Mouse (Mus musculus) kidney, postnatal 0 days (tissue): ENCODE measurements around the gene Tmem255b. TPM values are rescaled to one million over a fixed set of nuclear protein-coding genes. Genes with fewer than 3 reads are reported as not detected.

ENCODE experiments used
- ATAC-seq: fragments of 200-750 bp; cut with Nextera tagmentation; replicated peaks from 2 replicates; pipeline ENCODE4 v1.8.0; 2017; ENCODE audit warnings: low read depth, moderate number of reproducible peaks, moderate TSS enrichment, moderate library complexity; ENCODE audit not compliant: low FRiP score
- DNase-seq: peaks from one replicate; pipeline ENCODE4 v3.0.0-alpha.2; 2016; ENCODE audit warnings: low spot score
- H3K27ac ChIP-seq: fragments of 300-500 bp; sonication (generic); 2 replicates; pipeline ENCODE4 v1.5.1; 2014; ENCODE audit warnings: mild to moderate bottlenecking
- H3K27me3 ChIP-seq: fragments of 300-500 bp; sonication (generic); 2 replicates; pipeline ENCODE4 v1.6.1; 2014; ENCODE audit warnings: low read length, mixed read lengths; ENCODE audit not compliant: insufficient read depth
- H3K36me3 ChIP-seq: fragments of 300-500 bp; sonication (generic); 2 replicates; pipeline ENCODE4 v1.6.1; 2014; ENCODE audit warnings: low read length, mixed read lengths; ENCODE audit not compliant: insufficient read depth
- H3K4me1 ChIP-seq: fragments of 300-500 bp; sonication (generic); replicated peaks from 2 replicates; pipeline ENCODE4 v1.6.1; 2014; ENCODE audit warnings: antibody characterized with exemption, low read length, mixed read lengths; ENCODE audit not compliant: insufficient read depth
- H3K4me2 ChIP-seq: fragments of 300-500 bp; sonication (generic); 2 replicates; pipeline ENCODE4 v1.6.1; 2014; ENCODE audit warnings: mild to moderate bottlenecking, low read length, moderate library complexity, mixed read lengths
- H3K4me3 ChIP-seq: fragments of 300-500 bp; sonication (generic); replicated peaks from 2 replicates; pipeline ENCODE4 v1.5.1; 2014; ENCODE audit warnings: low read depth, low read length
- H3K9ac ChIP-seq: fragments of 300-500 bp; sonication (generic); 2 replicates; pipeline ENCODE4 v1.6.1; 2014; ENCODE audit warnings: low read depth, low read length
- H3K9me3 ChIP-seq: fragments of 300-500 bp; sonication (generic); replicated peaks from 2 replicates; pipeline ENCODE4 v1.6.1; 2016; ENCODE audit warnings: low read length, inconsistent platforms, mixed read lengths
- CTCF ChIP-seq: IDR thresholded peaks from 2 replicates; pipeline ENCODE4 v1.5.1; 2016; ENCODE audit warnings: antibody characterized with exemption, low read depth, mild to moderate bottlenecking, moderate library complexity
- WGBS: fragments of 180-500 bp; shearing (Covaris S2); extraction: QIAGEN DNeasy Blood & Tissue Kit; methylation state at CpG from one replicate; pipeline ENCODE4 v1.1.7; 2014; 5-methylcytosine and 5-hydroxymethylcytosine counted together
- polyA plus RNA-seq: library from polyadenylated mRNA; unstranded; fragments of >200 nt; fragmentation: Nextera tagmentation; extraction: Ambion mirVana; gene quantifications from 2 replicates; pipeline ENCODE4 v1.2.1, GENCODE M21; 2015

Gene Tmem255b
- 1.1 and 1.5 TPM in 2 replicates for polyA plus RNA-seq

DNA sequence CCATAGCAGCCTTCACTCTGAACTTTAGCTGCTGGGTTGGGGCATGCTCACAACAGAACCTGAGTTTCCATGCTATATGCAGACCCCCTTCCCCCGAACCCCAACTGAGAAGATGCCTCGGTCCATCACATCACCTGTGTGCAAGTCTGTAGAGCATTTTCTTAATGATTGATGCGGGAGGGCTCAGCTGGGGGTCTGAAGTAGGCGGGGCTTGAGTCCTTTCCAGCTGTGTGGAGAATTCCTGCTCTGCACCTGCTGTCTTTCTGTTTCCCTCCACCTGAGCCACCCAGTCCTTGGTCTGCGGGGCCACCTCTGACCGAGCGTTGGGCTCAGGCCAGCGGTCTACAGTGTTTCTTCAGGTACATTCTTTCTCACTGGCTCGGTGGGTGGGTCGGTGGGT, at the start of gene Tmem255b:
TSS of gene Tmem255b (plus strand) at position 301 of the 400 bp plus-strand sequence.
- Histone ChIP-seq H3K9me3 (no peaks in the 10 kb centered on the region), H3K27me3 (0 out of 2 replicates have a peak, but pooled peaks cover 3% of the 10 kb centered on the region), H3K9ac (no peak within 1 kb of the TSS), H3K36me3 (no peaks in the 10 kb centered on the region), H3K4me1 (0 out of 2 replicates have a peak, but pooled peaks cover 3% of the 10 kb centered on the region), H3K4me2 (peak within 1 kb of the TSS; percentile 47), H3K27ac (no peak within 1 kb of the TSS), H3K4me3 (0 out of 2 replicates have a peak within 1 kb of the TSS, but pooled peaks have one; percentile 7)
- ATAC-seq: no peak
- DNase-seq: no peak
- TF ChIP-seq CTCF: no peak
- 21% methylated on average over 10 of the region's 10 CpGs for WGBS

DNA sequence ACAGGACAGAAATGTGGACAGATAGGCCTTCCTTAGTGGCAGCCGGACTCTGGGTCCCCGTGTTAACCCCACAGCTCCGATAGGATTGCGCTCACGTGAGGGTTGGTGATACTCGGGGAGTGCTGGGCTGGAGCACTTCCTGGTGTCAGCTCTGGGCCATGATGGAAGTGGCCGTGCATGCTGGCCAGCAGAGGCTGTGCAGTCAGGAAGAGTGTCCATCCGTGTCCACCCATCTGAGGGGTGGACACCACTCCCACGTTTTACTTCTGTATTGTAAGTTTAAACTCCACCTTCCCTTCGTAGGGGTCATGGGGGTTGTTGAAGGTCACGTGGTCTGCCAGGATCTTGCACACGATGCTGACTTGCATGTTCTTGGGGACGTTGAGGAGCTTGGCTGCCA, 48.6 kb upstream of the Tmem255b start:
- Histone ChIP-seq H3K27me3 (no peaks in the 10 kb centered on the region), H3K4me1 (no peaks in the 10 kb centered on the region), H3K9ac (no peak overlapping the region), H3K9me3 (no peaks in the 10 kb centered on the region), H3K36me3 (no peaks in the 10 kb centered on the region), H3K4me2 (no peak overlapping the region), H3K27ac (no peak overlapping the region), H3K4me3 (no peak overlapping the region)
- no peak for TF ChIP-seq CTCF
- DNase-seq (peak; percentile 23), ATAC-seq (peak; percentile 72; the same call in 1 of the 2 replicates)
- WGBS: 40% methylated on average over 13 of the region's 13 CpGs

GRCm38 (mm10) chr8:13387728-13388127, 47.3 kb upstream of the Tmem255b start:
- no peak overlapping the region for H3K27ac ChIP-seq
- no peak for DNase-seq
- no peak overlapping the region for H3K4me3 ChIP-seq
- no peaks in the 10 kb centered on the region for H3K27me3 ChIP-seq
- no peak for TF ChIP-seq CTCF
- no peak for ATAC-seq
- no peaks in the 10 kb centered on the region for H3K9me3 ChIP-seq
- WGBS: 81% methylated on average over 8 of the region's 8 CpGs
- H3K36me3 ChIP-seq: no peaks in the 10 kb centered on the region
- H3K4me1 ChIP-seq: no peaks in the 10 kb centered on the region
- no peak overlapping the region for H3K9ac ChIP-seq
- H3K4me2 ChIP-seq: no peak overlapping the region

DNA sequence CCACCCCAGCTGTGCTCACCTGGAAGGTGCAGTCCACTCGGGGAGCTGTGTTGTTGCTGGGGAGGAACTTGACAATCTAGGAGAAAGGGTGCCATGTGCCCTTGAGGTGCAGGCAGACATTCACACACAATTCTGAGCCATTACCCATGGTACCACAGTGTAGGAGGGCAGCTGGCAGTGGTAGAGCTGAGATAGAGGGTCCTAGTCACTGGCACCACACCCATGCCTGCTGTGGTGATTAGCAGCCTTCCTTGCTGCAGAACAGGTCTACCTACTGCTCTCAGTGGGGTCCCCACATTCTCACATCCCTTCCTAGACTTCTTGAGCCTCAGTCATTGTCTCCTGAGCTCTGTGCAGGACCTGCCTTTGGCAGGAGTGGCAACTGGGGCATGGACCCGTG, 46.2 kb upstream of the Tmem255b start:
- H3K4me2 ChIP-seq: no peak overlapping the region
- TF ChIP-seq CTCF: no peak
- H3K27me3 ChIP-seq: no peaks in the 10 kb centered on the region
- no peak overlapping the region for H3K9ac ChIP-seq
- H3K27ac ChIP-seq: no peak overlapping the region
- H3K4me1 ChIP-seq: no peaks in the 10 kb centered on the region
- no peaks in the 10 kb centered on the region for H3K9me3 ChIP-seq
- no peak overlapping the region for H3K4me3 ChIP-seq
- no peak for DNase-seq
- no peaks in the 10 kb centered on the region for H3K36me3 ChIP-seq
- no peak for ATAC-seq
- WGBS: 75% methylated on average over 2 of the region's 2 CpGs

- WGBS: 90% methylated on average over 7 of the region's 7 CpGs
- no peak for DNase-seq
- H3K27me3 ChIP-seq: no peaks in the 10 kb centered on the region
- no peak overlapping the region for H3K9ac ChIP-seq
- no peak for TF ChIP-seq CTCF
- H3K4me2 ChIP-seq: no peak overlapping the region
- ATAC-seq: no peak
- no peaks in the 10 kb centered on the region for H3K4me1 ChIP-seq
- H3K4me3 ChIP-seq: no peak overlapping the region
- no peaks in the 10 kb centered on the region for H3K9me3 ChIP-seq
- H3K36me3 ChIP-seq: no peaks in the 10 kb centered on the region
- H3K27ac ChIP-seq: no peak overlapping the region
Measured at GRCm38 (mm10) chr8:13393869-13394268, 41.1 kb upstream of the Tmem255b start.

DNA sequence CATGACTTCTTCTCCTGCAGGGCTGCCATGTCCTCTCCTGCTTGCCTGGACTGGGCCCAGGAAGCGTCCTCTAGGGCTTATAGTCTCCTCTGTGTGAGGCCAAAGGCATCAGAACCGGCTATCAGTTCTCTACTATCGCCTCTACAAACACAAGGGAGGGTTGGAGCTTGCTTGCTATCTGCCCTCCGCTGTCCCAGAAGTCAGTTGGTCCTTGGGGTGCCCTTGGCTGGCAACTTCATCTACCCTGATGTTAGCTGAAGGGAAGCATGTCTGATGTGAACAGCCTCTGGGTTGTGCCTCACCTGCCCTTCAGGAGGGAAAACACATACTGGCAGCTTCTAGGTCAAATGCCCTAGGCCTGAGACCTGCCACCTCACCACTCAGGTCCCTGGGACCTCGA, 38.3 kb upstream of the Tmem255b start, which contains the start of gene Atp4b:
TSS of gene Atp4b (minus strand) at position 101 of the 400 bp plus-strand sequence.
- DNase-seq: no peak
- 87% methylated on average over 5 of the region's 5 CpGs for WGBS
- ATAC-seq: no peak
- no peaks in the 10 kb centered on the region for H3K27me3 ChIP-seq
- no peaks in the 10 kb centered on the region for H3K9me3 ChIP-seq
- no peak within 1 kb of the TSS for H3K4me2 ChIP-seq
- TF ChIP-seq CTCF: no peak
- no peaks in the 10 kb centered on the region for H3K36me3 ChIP-seq
- H3K9ac ChIP-seq: no peak within 1 kb of the TSS
- H3K4me3 ChIP-seq: no peak within 1 kb of the TSS
- no peak within 1 kb of the TSS for H3K27ac ChIP-seq
- no peaks in the 10 kb centered on the region for H3K4me1 ChIP-seq

GRCm38 (mm10) chr8:13403517-13403916, 31.5 kb upstream of the Tmem255b start:
- Histone ChIP-seq H3K4me2 (no peak overlapping the region), H3K27ac (no peak overlapping the region), H3K9ac (no peak overlapping the region), H3K36me3 (no peaks in the 10 kb centered on the region), H3K4me3 (no peak overlapping the region), H3K9me3 (no peaks in the 10 kb centered on the region), H3K27me3 (no peaks in the 10 kb centered on the region), H3K4me1 (no peaks in the 10 kb centered on the region)
- ATAC-seq: no peak
- no peak for DNase-seq
- WGBS: 62% methylated on average over 6 of the region's 6 CpGs
- TF ChIP-seq CTCF: no peak
